Mouse (Mus musculus) hindbrain, postnatal 0 days (tissue): Measurements from ENCODE around the gene Akr1c20. TPM values are rescaled to one million over a fixed set of nuclear protein-coding genes. Genes with fewer than 3 reads are reported as not detected.

Source experiments
- ATAC-seq: fragments of 200-750 bp; cut with Nextera tagmentation; 2 replicates; pipeline ENCODE4 v1.8.0; 2017; ENCODE audit warnings: mild to moderate bottlenecking, moderate TSS enrichment, moderate library complexity
- DNase-seq: peaks from one replicate; pipeline ENCODE4 v3.0.0-alpha.2; 2015; ENCODE audit warnings: low spot score
- H3K27ac ChIP-seq: fragments of 300-500 bp; sonication (generic); 2 replicates; pipeline ENCODE4 v1.5.1; 2014; ENCODE audit warnings: mild to moderate bottlenecking
- H3K27me3 ChIP-seq: fragments of 300-500 bp; sonication (generic); 2 replicates; pipeline ENCODE4 v1.6.1; 2014; ENCODE audit warnings: low read length, mixed read lengths; ENCODE audit not compliant: insufficient read depth
- H3K36me3 ChIP-seq: fragments of 300-500 bp; sonication (generic); 2 replicates; pipeline ENCODE4 v1.6.1; 2014; ENCODE audit warnings: low read length, mixed read lengths; ENCODE audit not compliant: insufficient read depth
- H3K4me1 ChIP-seq: fragments of 300-500 bp; sonication (generic); 2 replicates; pipeline ENCODE4 v1.6.1; 2014; ENCODE audit warnings: antibody characterized with exemption, low read length, mixed read lengths; ENCODE audit not compliant: insufficient read depth
- H3K4me2 ChIP-seq: fragments of 300-500 bp; sonication (generic); 2 replicates; pipeline ENCODE4 v1.6.1; 2014; ENCODE audit warnings: low read depth, mild to moderate bottlenecking, low read length, moderate library complexity, mixed read lengths
- H3K4me3 ChIP-seq: fragments of 300-500 bp; sonication (generic); 2 replicates; pipeline ENCODE4 v1.5.1; 2014; ENCODE audit warnings: low read length
- H3K9ac ChIP-seq: fragments of 300-500 bp; sonication (generic); replicated peaks from 2 replicates; pipeline ENCODE4 v1.6.1; 2014; ENCODE audit warnings: mild to moderate bottlenecking, low read length, moderate library complexity, mixed read lengths
- H3K9me3 ChIP-seq: fragments of 300-500 bp; sonication (generic); 2 replicates; pipeline ENCODE4 v1.6.1; 2016; ENCODE audit warnings: low read length, mixed read lengths
- CTCF ChIP-seq: IDR thresholded peaks from 2 replicates; pipeline ENCODE4 v1.5.1; 2016; ENCODE audit warnings: antibody characterized with exemption, control low read depth, low read depth
- WGBS: fragments of 180-500 bp; shearing (Covaris S2); extraction: QIAGEN DNeasy Blood & Tissue Kit; methylation state at CpG from one replicate; pipeline ENCODE4 v1.1.7; 2014; 5-methylcytosine and 5-hydroxymethylcytosine counted together
- polyA plus RNA-seq: library from polyadenylated mRNA; unstranded; fragments of >200 nt; fragmentation: Nextera tagmentation; extraction: Ambion mirVana; gene quantifications from 2 replicates; pipeline ENCODE4 v1.2.1, GENCODE M21; 2015
- total RNA-seq: library from RNA; depleted of rRNA; stranded (reverse); fragments of >200 nt; gene quantifications from 2 replicates; pipeline ENCODE4 v1.2.3, GENCODE M21; 2014; rRNA removed

Gene Akr1c20
- total RNA-seq (not detected in 2 replicates), polyA plus RNA-seq (not detected in 2 replicates)

GRCm38 (mm10) chr13:4523201-4523838, at the start of gene Akr1c20:
Akr1c20 (minus strand) TSS chr13:4523345.
- ATAC-seq (no peak), DNase-seq (no peak)
- TF ChIP-seq CTCF, result no peak
- H3K4me3 ChIP-seq, result no peak within 1 kb of the TSS
- WGBS, result 83% methylated on average over 2 of the region's 2 CpGs
- no peak within 1 kb of the TSS for H3K27ac ChIP-seq
- no peaks in the 10 kb centered on the region for H3K9me3 ChIP-seq
- no peaks in the 10 kb centered on the region for H3K27me3 ChIP-seq
- no peak within 1 kb of the TSS for H3K9ac ChIP-seq
- no peak within 1 kb of the TSS for H3K4me2 ChIP-seq
- no peaks in the 10 kb centered on the region for H3K36me3 ChIP-seq
- no peaks in the 10 kb centered on the region for H3K4me1 ChIP-seq

- DNase-seq, result no peak
- Histone ChIP-seq H3K9me3 (no peaks in the 10 kb centered on the region), H3K36me3 (no peaks in the 10 kb centered on the region), H3K4me2 (no peak overlapping the region), H3K27ac (no peak overlapping the region), H3K9ac (no peak overlapping the region), H3K4me3 (no peak overlapping the region), H3K27me3 (no peaks in the 10 kb centered on the region), H3K4me1 (no peaks in the 10 kb centered on the region)
- WGBS, result 76% methylated on average over 2 of the region's 2 CpGs
- TF ChIP-seq CTCF, result no peak
- ATAC-seq, result no peak
These were observed 42.9 kb upstream of the Akr1c20 start for GRCm38 (mm10) chr13:4565996-4566395.

GRCm38 (mm10) chr13:4560500-4560899, 37.4 kb upstream of the Akr1c20 start:
- DNase-seq, result no peak

GRCm38 (mm10) chr13:4559143-4559542, 36.0 kb upstream of the Akr1c20 start:
- Histone ChIP-seq H3K4me2 (no peak overlapping the region), H3K9me3 (no peaks in the 10 kb centered on the region), H3K9ac (no peak overlapping the region), H3K27ac (no peak overlapping the region), H3K27me3 (no peaks in the 10 kb centered on the region), H3K4me1 (no peaks in the 10 kb centered on the region), H3K36me3 (no peaks in the 10 kb centered on the region), H3K4me3 (no peak overlapping the region)
- 86% methylated on average over 1 of the region's 1 CpGs for WGBS
- TF ChIP-seq CTCF, result no peak
- DNase-seq, result no peak
- ATAC-seq, result no peak

More at GRCm38 (mm10) chr13:4560500-4560899, 37.4 kb upstream of the Akr1c20 start:
- no peaks in the 10 kb centered on the region for H3K27me3 ChIP-seq
- H3K4me3 ChIP-seq, result no peak overlapping the region
- TF ChIP-seq CTCF, result no peak
- ATAC-seq, result no peak
- H3K9me3 ChIP-seq, result no peaks in the 10 kb centered on the region
- no peaks in the 10 kb centered on the region for H3K4me1 ChIP-seq
- H3K27ac ChIP-seq, result no peak overlapping the region
- H3K9ac ChIP-seq, result no peak overlapping the region
- no peak overlapping the region for H3K4me2 ChIP-seq
- no peaks in the 10 kb centered on the region for H3K36me3 ChIP-seq

- H3K27ac ChIP-seq, result no peak overlapping the region
- WGBS, result 90% methylated on average over 2 of the region's 2 CpGs
- ATAC-seq (no peak), DNase-seq (no peak)
- no peak for TF ChIP-seq CTCF
- H3K4me2 ChIP-seq, result no peak overlapping the region
- no peaks in the 10 kb centered on the region for H3K4me1 ChIP-seq
- H3K9me3 ChIP-seq, result no peaks in the 10 kb centered on the region
- H3K9ac ChIP-seq, result no peak overlapping the region
- no peaks in the 10 kb centered on the region for H3K27me3 ChIP-seq
- H3K4me3 ChIP-seq, result no peak overlapping the region
- no peaks in the 10 kb centered on the region for H3K36me3 ChIP-seq
These were observed 8.3 kb downstream of the Akr1c20 start for GRCm38 (mm10) chr13:4514811-4515210.

- no peaks in the 10 kb centered on the region for H3K36me3 ChIP-seq
- H3K27ac ChIP-seq, result no peak overlapping the region
- DNase-seq (no peak), ATAC-seq (no peak)
- WGBS, result 79% methylated on average over 1 of the region's 1 CpGs
- H3K4me3 ChIP-seq, result no peak overlapping the region
- H3K4me2 ChIP-seq, result no peak overlapping the region
- no peaks in the 10 kb centered on the region for H3K4me1 ChIP-seq
- TF ChIP-seq CTCF, result no peak
- no peaks in the 10 kb centered on the region for H3K9me3 ChIP-seq
- H3K9ac ChIP-seq, result no peak overlapping the region
- H3K27me3 ChIP-seq, result no peaks in the 10 kb centered on the region
These were observed 55.2 kb downstream of the Akr1c20 start for GRCm38 (mm10) chr13:4467896-4468295.

GRCm38 (mm10) chr13:4465641-4466040, 57.5 kb downstream of the Akr1c20 start:
- Histone ChIP-seq H3K9ac (no peak overlapping the region), H3K36me3 (no peaks in the 10 kb centered on the region), H3K9me3 (no peaks in the 10 kb centered on the region), H3K4me3 (no peak overlapping the region), H3K4me1 (no peaks in the 10 kb centered on the region), H3K4me2 (no peak overlapping the region), H3K27ac (no peak overlapping the region), H3K27me3 (no peaks in the 10 kb centered on the region)
- TF ChIP-seq CTCF, result no peak
- no peak for ATAC-seq
- DNase-seq, result no peak
- 98% methylated on average over 2 of the region's 2 CpGs for WGBS

Other genes starting within 250 kb of the Akr1c20 start
- gene Akr1c12, start 243.9 kb downstream of the Akr1c20 start, total RNA-seq, result not detected in 2 replicates
- 0.15 and 0.28 TPM in 2 replicates for gene Akr1c12, start 243.9 kb downstream of the Akr1c20 start, polyA plus RNA-seq
- gene Akr1c6, start 89.0 kb downstream of the Akr1c20 start, total RNA-seq, result not detected in 2 replicates
- not detected in 2 replicates for gene Akr1c6, start 89.0 kb downstream of the Akr1c20 start, polyA plus RNA-seq
- not detected in 2 replicates for gene Akr1c21, start 50.7 kb upstream of the Akr1c20 start, total RNA-seq
- gene Akr1c21, start 50.7 kb upstream of the Akr1c20 start, polyA plus RNA-seq, result not detected in 2 replicates
- gene Akr1e1, start 85.8 kb upstream of the Akr1c20 start, total RNA-seq, result 8.3 and 22.5 TPM in 2 replicates
- 38.2 and 41.2 TPM in 2 replicates for gene Akr1e1, start 85.8 kb upstream of the Akr1c20 start, polyA plus RNA-seq